Mouse (Mus musculus) right cerebral cortex, postnatal 25 days (tissue): ENCODE data around the gene Idi1.
"Not testable (repeated sequence)": the region's sequence is repeated elsewhere in the genome, so short reads cannot be mapped to it uniquely, and the experiment has no call there.

ENCODE experiments used
- DNase-seq: peaks from one replicate; pipeline ENCODE4 v3.0.0; 2022

Idi1 gene

DNA sequence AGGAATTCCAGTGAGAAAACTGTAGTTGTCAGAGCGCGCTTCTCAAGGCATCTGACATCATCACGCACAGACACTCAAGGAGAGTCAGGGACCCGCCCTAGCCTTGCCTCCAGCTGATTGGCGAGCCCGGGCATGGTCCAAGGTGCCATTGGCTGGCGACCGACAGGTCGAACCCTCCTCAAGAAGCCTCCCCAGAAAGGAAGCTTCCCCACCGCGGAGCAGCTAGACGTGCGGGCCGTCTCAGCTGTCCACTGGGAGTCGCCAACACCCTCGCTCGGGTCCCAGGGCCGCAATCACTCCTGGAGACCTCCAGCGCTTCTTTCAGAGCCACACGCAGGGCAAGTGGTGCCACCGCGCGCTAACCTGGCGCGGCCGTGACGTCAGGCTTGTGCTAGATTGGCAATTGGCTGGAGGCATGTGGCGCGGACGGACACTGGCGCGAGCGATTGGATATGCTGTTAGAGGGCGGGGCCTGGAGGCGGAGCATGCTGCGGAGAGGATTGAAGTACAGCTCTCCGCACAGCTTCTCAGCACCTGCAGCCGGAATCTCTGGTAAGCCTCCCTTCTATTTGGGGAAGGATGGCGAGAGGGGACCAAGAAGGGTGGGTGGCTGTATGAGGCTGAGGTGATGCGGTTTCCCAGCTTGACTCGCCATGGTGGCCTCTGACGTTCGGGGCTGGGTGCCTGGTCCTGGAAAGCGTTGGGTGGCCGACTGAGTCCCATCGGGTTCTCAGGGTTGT is at the start of gene Idi1:
Gene Idi1 (plus strand): TSS at position 57 of the 740 bp plus-strand sequence.
- peak; percentile 99 for DNase-seq

DNA sequence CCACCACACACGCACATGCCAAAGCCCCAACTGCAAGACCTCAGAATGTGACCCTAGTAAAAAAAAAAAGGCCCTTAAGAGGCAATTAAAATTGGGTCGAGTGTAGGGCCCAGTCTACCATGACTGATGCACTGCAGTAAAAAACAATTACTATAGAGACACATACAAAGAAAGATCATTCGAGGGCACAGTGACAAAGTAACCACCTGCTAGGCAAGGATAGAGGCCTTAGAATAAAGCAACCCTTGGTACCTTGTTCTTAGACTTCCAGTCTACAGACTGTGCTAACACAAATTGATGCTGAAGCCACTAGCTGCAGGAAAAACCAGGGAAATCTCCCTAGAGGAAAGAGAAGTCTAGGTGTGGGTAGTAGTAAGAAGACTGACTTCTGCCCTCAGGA is 46.9 kb upstream of the Idi1 start:
- no peak for DNase-seq

DNA sequence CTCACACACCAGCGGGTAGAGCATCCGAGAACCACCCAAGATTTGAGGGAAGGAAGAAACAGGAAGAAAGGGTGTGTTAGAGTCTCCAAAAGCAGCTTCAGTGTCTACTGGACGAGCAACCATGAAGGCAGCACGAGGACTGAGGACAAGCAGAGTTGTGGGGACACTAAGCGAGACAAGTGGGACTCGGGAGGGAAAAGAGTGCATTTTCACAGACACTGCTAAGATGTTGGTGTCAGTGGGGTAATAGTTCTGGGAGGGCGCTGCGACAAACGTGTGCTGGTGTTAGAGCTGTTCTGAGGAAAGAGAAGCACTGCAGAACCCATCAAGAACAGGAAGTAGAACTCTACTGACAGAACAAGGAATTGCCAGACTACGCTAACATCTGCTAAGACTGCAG is 46.2 kb upstream of the Idi1 start:
- no peak for DNase-seq

DNA sequence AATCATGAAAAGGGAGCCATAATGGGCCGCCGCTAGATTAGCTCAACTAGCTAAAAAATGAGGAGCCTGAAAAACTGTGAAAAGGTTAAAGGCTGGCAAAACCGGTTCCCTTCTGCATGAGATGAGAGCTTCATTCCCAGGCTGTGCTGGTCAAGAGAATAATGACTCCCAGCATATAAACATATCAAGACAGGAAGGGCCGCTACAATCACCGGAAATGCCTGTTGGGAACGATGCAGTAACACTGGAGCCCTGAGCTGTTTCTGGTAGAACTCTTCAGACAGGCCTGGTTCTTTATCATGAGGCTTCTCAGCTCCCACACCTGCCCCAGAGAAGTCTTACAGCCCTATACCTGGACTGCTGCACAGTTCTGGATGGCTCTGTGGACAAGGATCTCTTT is 45.4 kb upstream of the Idi1 start:
- DNase-seq, result no peak

- DNase-seq, result no peak
These were observed 44.4 kb upstream of the Idi1 start for GRCm38 (mm10) chr13:8840941-8841340.

DNA sequence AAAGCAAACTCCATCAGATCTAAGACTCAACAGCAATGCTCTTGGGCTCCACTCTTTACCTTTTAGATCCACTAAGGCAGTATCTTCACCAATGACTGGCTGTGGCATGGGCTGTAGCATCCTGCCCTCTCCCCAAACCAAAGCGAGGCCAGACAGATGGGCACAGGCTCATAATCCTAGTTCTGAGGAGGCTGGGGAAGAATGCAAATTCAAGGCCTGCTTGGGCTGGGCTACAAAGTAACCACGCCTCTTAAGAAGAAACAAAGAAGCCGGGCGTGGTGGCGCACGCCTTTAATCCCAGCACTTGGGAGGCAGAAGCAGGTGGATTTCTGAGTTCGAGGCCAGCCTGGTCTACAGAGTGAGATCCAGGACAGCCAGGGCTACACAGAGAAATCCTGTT is 43.5 kb upstream of the Idi1 start:
- not testable (repeated sequence) for DNase-seq

DNA sequence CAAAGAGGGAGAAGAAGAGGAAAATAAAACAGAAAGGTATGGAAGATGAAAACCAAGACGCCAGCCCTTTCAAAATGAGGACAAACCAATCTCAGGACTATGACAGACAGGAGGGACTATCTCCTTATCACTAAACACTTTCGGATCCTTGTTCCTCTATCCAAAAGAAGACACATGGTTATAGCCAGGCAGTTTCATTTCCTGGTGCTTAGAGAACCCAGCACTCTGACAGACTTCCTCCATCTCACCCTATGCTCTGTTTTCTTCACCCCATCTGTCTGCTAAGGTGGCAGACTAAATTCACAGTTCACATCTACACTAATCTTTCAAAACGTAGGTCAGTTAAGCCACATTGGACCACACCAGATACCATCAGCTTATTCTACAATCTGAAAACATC is 43.0 kb upstream of the Idi1 start:
- no peak for DNase-seq

- DNase-seq, result no peak
These were observed 37.6 kb upstream of the Idi1 start for GRCm38 (mm10) chr13:8847702-8848101.

DNA sequence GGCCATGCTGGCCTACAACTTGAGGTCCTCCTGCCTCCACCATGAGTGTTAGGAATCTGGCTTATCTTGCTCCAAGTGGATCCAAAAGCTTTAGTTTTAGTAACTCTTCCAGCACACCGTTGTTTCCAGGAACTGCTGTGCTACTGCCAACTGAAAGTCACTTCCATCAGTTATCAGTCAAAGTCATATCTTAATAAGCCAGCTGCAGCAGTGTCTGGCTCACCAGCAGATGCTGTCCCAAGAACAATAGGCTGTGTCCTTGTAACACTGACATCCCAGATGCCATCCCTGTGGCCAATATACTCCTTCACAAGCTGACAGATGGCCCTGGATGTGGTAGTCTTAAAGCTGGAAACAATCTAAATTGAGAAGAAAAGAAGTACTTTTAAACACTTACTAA is 36.0 kb upstream of the Idi1 start:
- no peak for DNase-seq

DNA sequence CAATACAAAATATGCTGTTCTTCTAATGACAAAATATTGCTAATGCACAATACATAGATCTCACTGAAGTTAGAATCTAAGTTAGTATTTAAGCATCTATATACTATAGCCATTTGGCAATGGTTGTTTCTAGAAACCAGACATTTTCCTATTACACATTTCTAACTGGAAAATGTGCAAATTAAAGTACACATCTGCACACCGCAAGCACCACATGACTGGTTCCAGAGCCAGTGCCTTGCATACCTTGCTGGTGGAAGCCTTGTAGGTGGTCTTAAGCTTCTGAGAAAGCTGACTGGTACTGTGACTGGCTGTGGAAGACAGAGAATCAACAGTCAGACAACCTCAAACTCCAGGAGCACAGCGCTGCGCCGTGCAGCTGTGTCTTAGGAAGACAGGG is 31.9 kb upstream of the Idi1 start:
- no peak for DNase-seq

DNA sequence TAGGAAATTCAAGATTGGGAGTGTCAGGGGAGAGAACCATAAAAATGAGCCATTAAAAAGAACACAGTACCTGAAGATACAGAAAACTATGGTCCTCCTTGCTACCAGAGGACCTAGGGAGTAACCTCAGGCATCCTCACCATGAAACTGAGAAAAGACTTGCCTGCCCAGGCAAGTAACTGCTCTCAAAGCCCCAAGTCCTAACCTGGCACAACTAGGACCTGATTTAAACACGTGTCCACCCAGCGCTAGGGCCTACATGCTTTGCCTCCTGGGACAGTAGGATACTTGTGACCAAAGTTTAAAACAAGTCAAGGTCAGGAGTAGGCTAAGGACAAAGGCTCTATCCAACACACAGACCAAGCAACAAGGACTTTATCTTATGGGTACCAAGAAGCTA is 30.5 kb upstream of the Idi1 start:
- DNase-seq, result no peak

GRCm38 (mm10) chr13:8858453-8858852 is 26.8 kb upstream of the Idi1 start:
- DNase-seq, result no peak

GRCm38 (mm10) chr13:8860861-8861260 is 24.4 kb upstream of the Idi1 start:
- DNase-seq, result no peak

DNA sequence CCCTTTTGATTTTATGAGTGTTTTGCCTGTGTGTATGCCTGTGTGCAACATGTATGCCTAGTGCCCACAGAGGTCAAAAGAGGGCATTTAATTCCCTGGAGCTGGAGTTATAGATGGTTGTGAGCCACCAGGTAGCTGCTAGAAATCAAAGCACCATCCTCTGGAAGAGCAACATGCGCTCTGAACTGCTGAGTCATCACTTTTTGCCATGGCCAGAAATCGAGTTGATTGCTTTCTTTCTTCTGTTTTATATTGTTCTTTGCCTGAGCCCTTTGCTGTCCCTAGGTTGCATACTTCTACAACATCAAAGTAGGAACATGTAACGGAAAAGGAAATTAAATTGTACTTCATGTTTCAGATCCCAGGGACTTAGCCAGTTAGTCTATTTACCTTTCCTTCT is 20.3 kb upstream of the Idi1 start:
- no peak for DNase-seq

GRCm38 (mm10) chr13:8866612-8867011 is 18.7 kb upstream of the Idi1 start:
- DNase-seq, result no peak

DNA sequence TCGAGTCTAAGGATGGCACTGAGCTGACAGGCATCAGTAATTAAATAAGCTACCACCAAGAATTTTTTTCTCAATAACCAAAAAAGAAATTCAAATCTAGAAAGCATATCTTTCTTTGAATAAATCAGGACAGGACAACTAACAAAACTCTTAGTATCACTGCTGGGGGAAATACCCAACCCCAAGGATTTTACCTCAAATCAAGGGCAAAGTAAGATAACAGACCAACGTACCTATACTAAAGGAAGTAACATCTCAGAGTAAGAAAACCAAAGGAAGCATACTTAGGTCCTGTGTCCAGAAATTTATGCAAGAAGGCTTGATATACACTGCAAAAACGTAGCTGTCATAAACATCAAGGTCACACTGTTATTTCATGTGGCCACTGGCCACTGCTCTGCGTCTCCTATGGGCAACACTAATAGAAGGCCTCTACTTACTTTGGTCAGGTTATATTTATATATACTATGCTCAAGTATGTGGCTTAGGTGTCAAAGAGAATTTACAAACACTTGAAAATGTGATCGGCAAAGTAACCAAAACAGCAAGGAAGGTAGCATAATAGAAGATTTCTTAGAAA is 15.6 kb upstream of the Idi1 start:
- no peak for DNase-seq

GRCm38 (mm10) chr13:8870160-8870509 is 15.2 kb upstream of the Idi1 start:
- DNase-seq, result no peak

- DNase-seq, result peak; percentile 88
These were observed 14.6 kb upstream of the Idi1 start for GRCm38 (mm10) chr13:8870510-8871313.

DNA sequence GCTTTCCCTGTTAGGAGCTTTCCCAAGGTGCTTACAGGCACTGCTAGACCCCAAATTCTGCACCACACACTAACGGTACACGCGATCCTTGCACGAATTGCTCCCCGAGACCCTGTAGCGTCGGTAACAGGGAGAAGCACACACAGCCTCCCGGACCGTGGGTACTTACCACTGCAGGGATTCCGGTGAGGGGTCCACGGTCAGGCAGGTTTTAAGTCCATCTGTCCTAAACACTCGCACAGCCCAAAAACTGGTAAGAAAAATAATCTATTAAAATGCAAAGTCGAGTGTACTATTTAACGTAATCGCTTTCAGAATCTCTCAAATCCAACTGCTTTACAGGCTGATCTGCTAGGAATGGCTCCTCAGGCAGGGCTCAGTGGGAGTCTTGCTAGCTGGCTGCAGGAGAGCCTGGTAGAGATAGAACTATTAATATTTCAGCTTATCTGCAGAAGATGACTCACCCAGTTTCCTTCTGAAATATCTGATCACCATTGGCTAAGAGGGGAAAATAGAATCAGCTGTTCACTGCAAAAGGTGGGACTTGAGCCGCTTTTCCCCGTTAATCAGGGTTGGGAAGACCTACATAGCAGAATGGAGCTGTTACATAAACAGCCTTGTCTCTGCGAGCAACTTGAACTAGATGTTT is 13.9 kb upstream of the Idi1 start, which contains the start of gene Wdr37:
Gene Wdr37 (minus strand): TSS at position 596 of the 649 bp plus-strand sequence.
- DNase-seq, result peak; percentile 55

- no peak for DNase-seq
These were observed 11.5 kb upstream of the Idi1 start for GRCm38 (mm10) chr13:8873776-8874175.

GRCm38 (mm10) chr13:8881611-8882010 is 3.7 kb upstream of the Idi1 start:
- DNase-seq, result no peak

- not testable (repeated sequence) for DNase-seq
These were observed 1.4 kb upstream of the Idi1 start for GRCm38 (mm10) chr13:8883870-8884269.

GRCm38 (mm10) chr13:8886185-8886560 is 872 bp downstream of the Idi1 start:
- no peak for DNase-seq

DNA sequence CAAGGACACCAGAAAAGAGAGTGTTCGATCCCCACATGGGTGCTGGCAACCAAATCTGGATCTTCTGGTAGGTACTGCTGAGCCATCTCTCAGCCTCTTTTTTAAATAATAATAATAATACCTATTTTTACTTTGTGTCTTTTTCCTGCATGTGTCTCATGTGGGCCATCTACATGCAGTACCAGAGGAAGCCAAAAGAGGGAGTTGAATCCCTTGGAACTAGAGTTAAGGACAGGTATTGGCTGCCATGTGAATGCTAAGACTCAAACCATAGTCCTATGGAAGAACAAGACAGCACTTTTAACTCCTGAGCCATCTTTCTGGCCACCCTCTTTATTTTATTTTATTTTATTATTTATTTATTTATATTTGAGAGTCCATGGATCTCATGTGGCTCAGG is 3.3 kb downstream of the Idi1 start:
- no peak for DNase-seq
